Mouse (Mus musculus): Measurements from ENCODE around the gene Gm11985. TPM values are rescaled to one million over a fixed set of nuclear protein-coding genes. Genes with fewer than 3 reads are reported as not detected.

Gene Gm11985
- total RNA-seq, 2 experiments from 2014 or later: not detected

GRCm38 (mm10) chr11:7133736-7134135 is 54.6 kb downstream of the Gm11985 start:
- intact Hi-C loops (cut with DNase I; ENCODE audit: low total_unique reads): no loop called here
- no peak for DNase-seq

Other genes with a start within 250 kb of the Gm11985 start
- 1 to 10 TPM; 1.1 to 2.5 TPM for gene Adcy1, start 125.1 kb downstream of the Gm11985 start, total RNA-seq (2021)
- not detected for gene Igfbp1, start 9.2 kb upstream of the Gm11985 start, total RNA-seq (2021)
- gene Igfbp3, start 25.4 kb upstream of the Gm11985 start, total RNA-seq (2021): 10 to 100 TPM; 58.5 to 67.5 TPM